Mouse (Mus musculus) lung, adult 2 months (tissue): ENCODE data around the gene Neurl1b.

Source experiments
- CTCF ChIP-seq: fragments of 200-500 bp; IDR thresholded peaks from 2 replicates; pipeline ENCODE4 v1.5.1; 2011; ENCODE audit warnings: mild to moderate bottlenecking, low read length, control low read depth; ENCODE audit not compliant: insufficient read depth
- POLR2A ChIP-seq: fragments of 200-500 bp; IDR thresholded peaks from 2 replicates; pipeline ENCODE4 v1.6.1; 2011; ENCODE audit warnings: low read depth, mild to moderate bottlenecking, control low read depth, low read length, borderline replicate concordance; ENCODE audit errors: extremely low read depth

- no peak for TF ChIP-seq CTCF
- TF ChIP-seq POLR2A = no peak
Measured at GRCm38 (mm10) chr17:26412967-26413366, 1.7 kb upstream of the Neurl1b start.
